Mouse (Mus musculus) cerebellum, adult 2 months (tissue): ENCODE results near the gene Mcm3ap. TPM values are rescaled to one million over a fixed set of nuclear protein-coding genes. Genes with fewer than 3 reads are reported as not detected.

ENCODE experiments used
- DNase-seq, 2 experiments: peaks; one replicate each; pipeline ENCODE4 v3.0.0; 2021
- H3K27ac ChIP-seq: fragments of 200-500 bp; 2 replicates; pipeline ENCODE4 v1.5.1; 2012; ENCODE audit warnings: low read length, control low read depth, inconsistent platforms; ENCODE audit not compliant: insufficient read depth
- H3K27me3 ChIP-seq: fragments of 200-500 bp; 2 replicates; pipeline ENCODE4 v1.6.1; 2012; ENCODE audit warnings: inconsistent platforms, mild to moderate bottlenecking, low read length, moderate library complexity; ENCODE audit not compliant: control insufficient read depth, insufficient read depth
- H3K4me1 ChIP-seq: fragments of 200-500 bp; 2 replicates; pipeline ENCODE4 v1.6.1; 2011; ENCODE audit warnings: low read length; ENCODE audit not compliant: control insufficient read depth, insufficient read depth
- H3K4me3 ChIP-seq: fragments of 200-500 bp; replicated peaks from 2 replicates; pipeline ENCODE3; 2011; ENCODE audit warnings: mild to moderate bottlenecking, low read depth, low read length, control low read depth; ENCODE audit not compliant: insufficient read depth
- CTCF ChIP-seq: fragments of 200-500 bp; IDR thresholded peaks from 2 replicates; pipeline ENCODE4 v1.5.1; 2011; ENCODE audit warnings: low read depth, mild to moderate bottlenecking, control low read depth, low read length, moderate library complexity, borderline replicate concordance; ENCODE audit not compliant: insufficient read depth
- POLR2A ChIP-seq: fragments of 200-500 bp; IDR thresholded peaks from 2 replicates; pipeline ENCODE4 v1.6.1; 2011; ENCODE audit warnings: low read length, control low read depth, borderline replicate concordance; ENCODE audit not compliant: insufficient read depth
- WGBS: fragments of 180-500 bp; shearing (Covaris S2); methylation state at CpG from one replicate; pipeline ENCODE4 v1.1.7; 2018; 5-methylcytosine and 5-hydroxymethylcytosine counted together
- polyA plus RNA-seq: library from polyadenylated mRNA; depleted of rRNA; stranded (reverse); fragments of >200 nt; gene quantifications from 2 replicates; pipeline ENCODE4 v1.2.3, GENCODE M21; 2012; rRNA removed

Mcm3ap gene
- polyA plus RNA-seq, 1 experiment, result 51.5 TPM

- TF ChIP-seq CTCF (no peak), POLR2A (no peak)
- Histone ChIP-seq H3K27ac (no peak within 1 kb of the TSS), H3K4me1 (no peaks in the 10 kb centered on the region), H3K4me3 (no peak within 1 kb of the TSS), H3K27me3 (no peaks in the 10 kb centered on the region)
- WGBS, result 85% methylated on average over 10 of the region's 10 CpGs
- no peak for DNase-seq
Observed at GRCm38 (mm10) chr10:76561972-76562371, 93.2 kb downstream of the Mcm3ap start, which contains the start of gene Spatc1l. Gene Spatc1l (plus strand): TSS chr10:76562272.

Other genes with a start within 250 kb of the Mcm3ap start
- gene Prmt2, start 231.1 kb upstream of the Mcm3ap start, polyA plus RNA-seq, result 75.5 and 81.4 TPM in 2 replicates
- gene S100b, start 215.1 kb upstream of the Mcm3ap start, polyA plus RNA-seq, result 739 and 790 TPM in 2 replicates
- gene Dip2a, start 123.6 kb upstream of the Mcm3ap start, polyA plus RNA-seq, result 68.2 and 80.4 TPM in 2 replicates
- gene AC141477.1, start 28.5 kb upstream of the Mcm3ap start, polyA plus RNA-seq, result not detected in 2 replicates
- 31.3 and 35.5 TPM in 2 replicates for gene Pcnt, start 26.1 kb upstream of the Mcm3ap start, polyA plus RNA-seq
- not detected in 2 replicates for gene 2610028H24Rik, start 19.8 kb upstream of the Mcm3ap start, polyA plus RNA-seq
- gene Ybey, start 187 bp downstream of the Mcm3ap start, polyA plus RNA-seq, result 3.7 and 4.2 TPM in 2 replicates
- 30.5 and 32.2 TPM in 2 replicates for gene Lss, start 62.7 kb downstream of the Mcm3ap start, polyA plus RNA-seq
- gene Spatc1l, start 93.3 kb downstream of the Mcm3ap start, polyA plus RNA-seq, result 0.44 and 0.64 TPM in 2 replicates
- gene Ftcd, start 106.7 kb downstream of the Mcm3ap start, polyA plus RNA-seq, result not detected in 2 replicates
- gene Col6a2, start 154.7 kb downstream of the Mcm3ap start, polyA plus RNA-seq, result 2.9 and 4.0 TPM in 2 replicates